Mouse (Mus musculus) erythroblast, embryonic 14.5 days (primary cell): Measurements from ENCODE around the gene Dnajc1. TPM values are rescaled to one million over a fixed set of nuclear protein-coding genes. Genes with fewer than 3 reads are reported as not detected.

Experiments used
- H3K27me3 ChIP-seq: 2 replicates; pipeline ENCODE4 v1.6.1; 2012; ENCODE audit warnings: inconsistent platforms; ENCODE audit not compliant: control insufficient read depth
- H3K36me3 ChIP-seq: 2 replicates; pipeline ENCODE4 v1.6.1; 2012; ENCODE audit warnings: mild to moderate bottlenecking, inconsistent platforms; ENCODE audit not compliant: control insufficient read depth
- H3K4me1 ChIP-seq: 2 replicates; pipeline ENCODE4 v1.6.1; 2012; ENCODE audit warnings: inconsistent platforms; ENCODE audit not compliant: control insufficient read depth
- H3K4me3 ChIP-seq: replicated peaks from 2 replicates; pipeline ENCODE3; 2012; ENCODE audit warnings: moderate library complexity, mild to moderate bottlenecking, inconsistent platforms
- H3K9me3 ChIP-seq: 2 replicates; pipeline ENCODE4 v1.6.1; 2012; ENCODE audit warnings: low read length, inconsistent platforms, mixed read lengths; ENCODE audit not compliant: control insufficient read depth
- GATA1 ChIP-seq: IDR thresholded peaks from 2 replicates; pipeline ENCODE4 v1.6.1; 2012; ENCODE audit warnings: low read length, inconsistent platforms, mixed read lengths
- TAL1 ChIP-seq: IDR thresholded peaks from 3 replicates; pipeline ENCODE4 v1.6.1; 2012; ENCODE audit warnings: low read length, inconsistent platforms, mixed read lengths
- polyA plus RNA-seq: library from polyadenylated mRNA; stranded (reverse); fragments of >175 nt; gene quantifications from 2 replicates; pipeline ENCODE4 v1.2.3, GENCODE M21; 2012

Dnajc1 gene
- polyA plus RNA-seq = 0.73 and 0.96 TPM in 2 replicates

DNA sequence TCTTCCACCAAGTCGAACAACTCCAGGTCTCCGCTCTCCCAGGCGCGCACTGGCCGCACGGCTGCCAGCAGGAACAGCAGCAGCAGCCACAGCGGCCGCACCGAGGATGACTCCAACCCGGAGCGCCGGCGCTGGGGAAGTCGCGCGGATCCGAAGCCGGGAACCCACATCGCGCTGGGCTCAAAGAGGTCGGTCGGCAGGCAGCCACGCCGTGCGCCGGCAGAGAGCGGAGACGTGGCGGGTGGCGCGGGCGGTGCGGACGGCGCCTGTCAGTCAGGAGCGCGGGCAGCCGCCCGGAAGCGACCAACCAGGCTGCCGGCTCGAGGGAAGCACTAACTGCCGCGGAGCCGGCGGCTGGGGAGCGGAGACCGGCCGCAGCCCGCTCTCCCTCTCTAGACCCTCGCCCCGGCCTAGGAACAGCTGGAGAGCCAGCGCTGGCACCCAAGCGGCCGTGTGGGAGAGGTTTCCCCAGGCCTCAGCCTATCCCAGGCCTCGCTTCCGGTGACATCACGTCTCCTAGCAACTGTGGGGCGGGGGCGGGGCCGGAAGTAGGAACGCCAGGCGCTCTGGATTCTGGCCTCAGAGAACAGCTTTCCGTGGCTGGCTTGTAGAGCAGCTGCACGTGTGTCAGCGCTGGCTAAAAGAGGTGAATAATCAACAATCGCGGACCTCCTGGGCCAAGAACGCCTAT, at the start of gene Dnajc1:
Gene Dnajc1 (minus strand): TSS at position 500 of the 691 bp plus-strand sequence.
- H3K9me3 ChIP-seq = no peaks in the 10 kb centered on the region
- H3K27me3 ChIP-seq = no peaks in the 10 kb centered on the region
- TF ChIP-seq TAL1 (no peak), GATA1 (no peak)
- H3K4me3 ChIP-seq = peak within 1 kb of the TSS; percentile 92
- peaks cover 23% of the 10 kb centered on the region for H3K4me1 ChIP-seq
- no peaks in the 10 kb centered on the region; the same call in 1 of the 2 replicates for H3K36me3 ChIP-seq

DNA sequence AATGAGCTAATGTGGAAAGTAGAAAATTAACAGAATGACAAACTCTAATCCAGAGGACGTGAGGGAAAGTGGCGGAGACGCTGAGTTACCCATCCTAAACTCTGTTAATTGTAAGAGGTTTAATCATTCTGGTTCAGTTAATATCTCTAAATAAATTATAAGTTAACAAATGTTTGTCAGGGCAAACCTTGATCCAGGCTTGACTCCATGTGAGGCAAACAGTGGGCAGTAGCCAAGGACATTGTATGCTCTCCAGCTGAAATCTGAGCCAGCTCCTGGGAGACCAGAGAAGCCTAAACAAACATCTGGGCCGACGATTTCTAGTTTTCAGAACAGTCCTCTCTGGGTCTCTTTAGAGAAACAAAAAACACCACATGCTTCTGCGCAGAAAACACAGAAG, 49.2 kb upstream of the Dnajc1 start:
- no peaks in the 10 kb centered on the region for H3K27me3 ChIP-seq
- H3K4me1 ChIP-seq = no peaks in the 10 kb centered on the region
- H3K4me3 ChIP-seq = no peak overlapping the region
- no peaks in the 10 kb centered on the region for H3K9me3 ChIP-seq
- no peaks in the 10 kb centered on the region for H3K36me3 ChIP-seq
- TF ChIP-seq GATA1 (no peak), TAL1 (no peak)

DNA sequence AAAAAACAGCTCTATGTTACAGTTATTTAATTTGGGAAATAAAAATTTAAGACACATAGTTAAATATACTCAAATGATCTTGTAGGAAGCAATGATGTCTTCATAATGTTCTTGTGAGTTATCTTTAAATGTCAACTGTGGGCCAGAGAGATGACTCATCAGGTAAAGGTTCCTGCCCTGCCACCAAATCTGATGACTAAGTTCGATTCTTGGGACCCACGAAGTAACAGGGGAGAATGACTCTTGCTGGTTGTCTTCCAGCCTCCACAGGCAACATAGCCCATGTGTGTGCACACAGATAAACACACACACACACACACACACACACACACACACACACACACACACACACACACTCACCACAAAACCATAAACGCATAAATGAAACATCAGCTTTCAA, 22.6 kb upstream of the Dnajc1 start:
- H3K36me3 ChIP-seq = no peaks in the 10 kb centered on the region
- H3K4me3 ChIP-seq = no peak overlapping the region
- no peaks in the 10 kb centered on the region for H3K27me3 ChIP-seq
- no peaks in the 10 kb centered on the region for H3K9me3 ChIP-seq
- no peaks in the 10 kb centered on the region for H3K4me1 ChIP-seq
- no peak for TF ChIP-seq TAL1
- TF ChIP-seq GATA1 = no peak

DNA sequence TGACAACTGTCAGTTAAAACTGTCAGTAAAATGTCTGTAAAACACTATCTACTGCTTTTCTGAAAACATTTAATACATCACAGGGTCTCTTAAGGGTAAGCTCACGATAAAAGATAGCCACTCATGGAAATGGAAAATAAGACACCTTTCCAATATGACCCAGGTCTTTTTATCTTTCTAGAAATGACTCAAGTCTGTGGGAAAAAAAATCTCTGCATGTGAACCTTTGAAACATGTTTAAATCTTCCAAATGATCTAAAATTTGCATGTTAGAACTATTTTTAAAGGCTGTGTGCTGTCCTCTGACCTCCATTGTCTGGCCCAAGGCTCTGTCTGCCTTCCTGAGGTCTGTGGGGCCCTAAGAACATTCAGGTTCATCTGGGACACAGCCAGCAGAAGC, 11.0 kb upstream of the Dnajc1 start:
- H3K27me3 ChIP-seq = no peaks in the 10 kb centered on the region
- H3K4me1 ChIP-seq = no peaks in the 10 kb centered on the region
- no peaks in the 10 kb centered on the region for H3K36me3 ChIP-seq
- no peaks in the 10 kb centered on the region for H3K9me3 ChIP-seq
- TF ChIP-seq GATA1 (no peak), TAL1 (no peak)
- H3K4me3 ChIP-seq = no peak overlapping the region

DNA sequence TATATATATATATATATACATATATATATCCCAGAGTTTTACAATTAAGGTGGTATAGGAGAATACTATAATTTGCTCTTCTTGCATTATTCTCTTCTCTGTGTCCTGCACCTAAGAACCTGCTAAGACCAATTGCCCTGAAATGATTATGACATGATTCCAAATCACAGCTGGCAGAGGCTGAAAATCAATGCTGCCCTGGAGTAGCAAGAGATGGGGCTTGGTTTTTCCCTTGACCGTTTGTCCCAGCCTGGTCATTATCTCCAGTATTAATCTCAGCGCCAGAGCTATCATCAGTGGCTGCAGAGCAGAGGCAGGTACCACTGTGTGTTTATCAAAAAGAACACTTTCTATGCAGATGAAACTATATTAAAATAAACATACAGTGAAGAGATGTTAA, 9.1 kb upstream of the Dnajc1 start:
- TF ChIP-seq TAL1 (no peak), GATA1 (no peak)
- Histone ChIP-seq H3K27me3 (no peaks in the 10 kb centered on the region), H3K36me3 (no peaks in the 10 kb centered on the region), H3K4me3 (no peak overlapping the region), H3K9me3 (no peaks in the 10 kb centered on the region), H3K4me1 (no peaks in the 10 kb centered on the region)

DNA sequence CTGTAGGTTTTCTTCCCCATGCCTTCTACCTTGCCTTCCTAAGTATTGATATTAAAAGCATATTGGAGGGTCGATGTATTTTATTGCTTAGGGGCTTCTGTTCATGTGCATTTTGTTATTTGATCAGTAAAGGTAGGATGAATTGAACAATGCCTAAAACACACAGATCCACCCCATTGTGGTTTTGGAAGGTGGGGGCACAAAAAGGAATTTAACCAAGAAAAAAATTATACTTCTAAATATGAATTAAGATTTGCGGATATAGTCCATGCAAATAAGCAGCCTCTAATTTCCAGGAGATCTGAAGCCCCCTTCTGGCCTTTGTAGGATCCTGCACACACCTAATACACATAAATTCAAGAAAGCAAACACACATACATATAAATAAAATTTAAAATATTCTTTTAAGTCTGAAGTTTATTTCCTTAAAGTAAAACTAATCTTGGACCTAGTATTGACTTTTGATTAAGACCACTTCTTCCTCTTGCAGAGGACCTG, 441 bp upstream of the Dnajc1 start:
- TF ChIP-seq GATA1 (no peak), TAL1 (no peak)
- Histone ChIP-seq H3K27me3 (no peaks in the 10 kb centered on the region), H3K4me1 (peaks cover 22% of the 10 kb centered on the region), H3K36me3 (no peaks in the 10 kb centered on the region; the same call in 1 of the 2 replicates), H3K4me3 (peak overlapping the region; percentile 92), H3K9me3 (no peaks in the 10 kb centered on the region)

DNA sequence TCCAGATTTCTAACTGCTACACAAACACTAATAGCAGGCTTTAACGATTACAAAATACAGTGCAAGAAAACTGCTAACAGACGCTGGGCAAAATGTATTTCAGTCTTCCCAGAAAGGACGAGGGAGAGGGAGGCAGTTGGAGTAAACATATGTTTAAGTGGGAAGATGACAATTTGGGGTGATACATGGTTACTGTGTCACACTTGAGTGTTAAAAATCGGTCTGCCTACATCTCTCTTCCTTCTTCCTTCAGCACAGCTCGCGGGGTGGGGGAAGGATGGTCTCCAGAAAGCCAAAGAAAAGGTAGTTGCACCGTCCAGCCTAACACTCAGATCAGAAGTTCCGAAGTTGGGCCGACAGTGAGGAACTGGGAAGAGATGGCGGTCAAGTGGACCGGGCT, 769 bp downstream of the Dnajc1 start:
- no peaks in the 10 kb centered on the region for H3K27me3 ChIP-seq
- TF ChIP-seq TAL1 (no peak), GATA1 (no peak)
- H3K36me3 ChIP-seq = no peaks in the 10 kb centered on the region; the same call in 1 of the 2 replicates
- H3K4me1 ChIP-seq = peaks cover 26% of the 10 kb centered on the region
- no peaks in the 10 kb centered on the region for H3K9me3 ChIP-seq
- H3K4me3 ChIP-seq = peak overlapping the region; percentile 92

DNA sequence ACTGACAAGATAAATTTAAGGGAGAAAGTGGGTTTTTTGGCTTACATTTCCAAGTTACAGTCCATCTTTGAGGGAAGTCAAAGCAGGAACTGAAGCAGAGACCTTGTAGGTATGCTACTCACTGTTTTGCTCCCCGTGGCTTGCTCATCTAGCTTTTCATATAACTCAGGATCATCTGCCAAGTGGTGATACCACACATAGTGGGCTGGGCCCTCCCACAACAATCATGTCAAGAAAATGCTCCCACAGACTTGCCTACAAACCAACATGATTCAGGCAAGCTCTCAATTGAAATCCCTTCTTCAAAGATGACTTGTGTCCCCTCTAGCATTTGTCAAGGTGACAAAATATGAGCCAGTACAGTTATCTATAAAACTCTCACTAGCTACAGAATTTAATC, 3.0 kb downstream of the Dnajc1 start:
- H3K27me3 ChIP-seq = no peaks in the 10 kb centered on the region
- no peak overlapping the region for H3K4me3 ChIP-seq
- no peaks in the 10 kb centered on the region for H3K9me3 ChIP-seq
- peaks cover 26% of the 10 kb centered on the region for H3K4me1 ChIP-seq
- no peaks in the 10 kb centered on the region; the same call in 1 of the 2 replicates for H3K36me3 ChIP-seq
- TF ChIP-seq TAL1 (no peak), GATA1 (no peak)

DNA sequence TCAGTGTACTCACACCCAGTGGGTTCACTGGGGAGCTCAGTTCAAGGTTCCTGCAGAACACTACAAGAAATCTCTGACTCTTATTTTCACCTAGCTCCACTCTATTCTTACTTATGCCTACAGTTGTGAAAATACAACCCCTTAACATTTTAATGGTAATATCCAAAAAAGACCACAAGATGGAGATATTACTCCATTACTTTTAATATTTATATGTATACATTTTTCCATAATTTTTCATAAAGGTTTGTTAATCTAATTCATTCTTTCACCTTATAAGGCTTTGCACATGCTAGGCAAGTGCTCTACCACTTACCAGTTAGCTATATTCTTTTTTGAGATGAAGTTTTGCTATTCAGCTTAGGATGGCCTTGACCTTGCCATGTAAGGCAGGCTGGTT, 11.0 kb downstream of the Dnajc1 start:
- TF ChIP-seq GATA1 (no peak), TAL1 (no peak)
- Histone ChIP-seq H3K36me3 (no peaks in the 10 kb centered on the region), H3K4me1 (no peaks in the 10 kb centered on the region), H3K27me3 (no peaks in the 10 kb centered on the region), H3K4me3 (no peak overlapping the region), H3K9me3 (no peaks in the 10 kb centered on the region)
